Mouse (Mus musculus) midbrain, embryonic 16.5 days (tissue): ENCODE data around the gene Cmya5. TPM values are rescaled to one million over a fixed set of nuclear protein-coding genes. Genes with fewer than 3 reads are reported as not detected.

Experiments
- ATAC-seq: fragments of 200-750 bp; cut with Nextera tagmentation; 2 replicates; pipeline ENCODE4 v1.8.0; 2017; ENCODE audit warnings: moderate TSS enrichment
- H3K27ac ChIP-seq: fragments of 300-500 bp; sonication (generic); 2 replicates; pipeline ENCODE4 v1.5.1; 2014; ENCODE audit warnings: mild to moderate bottlenecking, low read length, mixed read lengths
- H3K27me3 ChIP-seq: fragments of 300-500 bp; sonication (generic); 2 replicates; pipeline ENCODE4 v1.6.1; 2014; ENCODE audit warnings: low read depth, low read length, mixed read lengths; ENCODE audit not compliant: control insufficient read depth, insufficient read depth
- H3K36me3 ChIP-seq: fragments of 300-500 bp; sonication (generic); 2 replicates; pipeline ENCODE4 v1.6.1; 2014; ENCODE audit warnings: mild to moderate bottlenecking, low read length, moderate library complexity, mixed read lengths; ENCODE audit not compliant: control insufficient read depth, insufficient read depth
- H3K4me1 ChIP-seq: fragments of 300-500 bp; sonication (generic); 2 replicates; pipeline ENCODE4 v1.6.1; 2014; ENCODE audit warnings: mild to moderate bottlenecking, low read length, mixed read lengths; ENCODE audit not compliant: control insufficient read depth, insufficient read depth
- H3K4me2 ChIP-seq: fragments of 300-500 bp; sonication (generic); 2 replicates; pipeline ENCODE4 v1.6.1; 2014; ENCODE audit warnings: mild to moderate bottlenecking, low read length, mixed read lengths
- H3K4me3 ChIP-seq: fragments of 300-500 bp; sonication (generic); 2 replicates; pipeline ENCODE4 v1.5.1; 2014; ENCODE audit warnings: low read depth, mild to moderate bottlenecking, low read length, moderate library complexity, mixed read lengths
- H3K9ac ChIP-seq: fragments of 300-500 bp; sonication (generic); 2 replicates; pipeline ENCODE4 v1.6.1; 2014; ENCODE audit warnings: low read depth, low read length, mixed read lengths
- H3K9me3 ChIP-seq: fragments of 300-500 bp; sonication (generic); replicated peaks from 2 replicates; pipeline ENCODE4 v1.6.1; 2014; ENCODE audit warnings: mild to moderate bottlenecking, low read length, mixed read lengths; ENCODE audit not compliant: control insufficient read depth, poor library complexity, severe bottlenecking
- WGBS: fragments of 180-500 bp; shearing (Covaris S2); extraction: QIAGEN DNeasy Blood & Tissue Kit; methylation state at CpG from one replicate; pipeline ENCODE4 v1.1.7; 2014; 5-methylcytosine and 5-hydroxymethylcytosine counted together
- polyA plus RNA-seq: library from polyadenylated mRNA; unstranded; fragments of >200 nt; fragmentation: Nextera tagmentation; extraction: Ambion mirVana; gene quantifications from 2 replicates; pipeline ENCODE4 v1.2.1, GENCODE M21; 2015

Gene Cmya5
- polyA plus RNA-seq, 1 experiment from 2014 or later, result 0.15 TPM

DNA sequence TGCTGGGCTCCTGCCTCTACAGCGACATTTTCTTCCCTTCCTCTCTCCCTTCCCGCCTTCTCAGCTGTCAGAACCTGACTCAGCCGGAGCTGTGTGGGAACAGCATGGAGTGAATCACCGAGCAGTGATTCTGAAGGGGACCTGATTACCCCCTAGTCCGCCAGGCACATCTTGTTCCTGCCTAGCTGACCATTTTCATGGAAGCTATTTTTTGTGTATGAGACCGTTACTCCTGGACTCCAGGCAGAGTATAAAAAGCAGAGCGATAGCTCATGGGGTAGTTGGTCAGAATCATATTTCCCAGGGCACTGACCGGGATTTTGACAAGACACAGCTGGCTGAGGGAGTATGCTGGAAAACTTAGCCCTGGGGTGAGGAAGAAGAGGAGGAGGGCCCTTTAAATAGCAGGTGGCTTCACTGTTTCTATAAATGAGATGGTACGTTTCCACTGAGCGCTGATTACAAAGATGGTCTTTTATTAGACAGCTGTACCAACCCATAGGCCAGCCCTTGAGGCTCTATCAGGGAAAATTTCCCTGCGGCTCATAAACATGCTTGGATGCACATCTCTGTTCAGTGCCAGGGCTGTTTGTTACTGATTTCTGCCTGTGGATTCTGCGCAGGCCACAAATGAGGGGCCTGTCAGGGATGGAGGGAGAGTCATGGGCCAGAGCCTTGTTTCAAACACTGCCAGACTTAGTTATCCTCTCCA lies 143.7 kb downstream of the Cmya5 start:
- WGBS, result 76% methylated on average over 12 of the region's 12 CpGs
- ATAC-seq, result no peak

DNA sequence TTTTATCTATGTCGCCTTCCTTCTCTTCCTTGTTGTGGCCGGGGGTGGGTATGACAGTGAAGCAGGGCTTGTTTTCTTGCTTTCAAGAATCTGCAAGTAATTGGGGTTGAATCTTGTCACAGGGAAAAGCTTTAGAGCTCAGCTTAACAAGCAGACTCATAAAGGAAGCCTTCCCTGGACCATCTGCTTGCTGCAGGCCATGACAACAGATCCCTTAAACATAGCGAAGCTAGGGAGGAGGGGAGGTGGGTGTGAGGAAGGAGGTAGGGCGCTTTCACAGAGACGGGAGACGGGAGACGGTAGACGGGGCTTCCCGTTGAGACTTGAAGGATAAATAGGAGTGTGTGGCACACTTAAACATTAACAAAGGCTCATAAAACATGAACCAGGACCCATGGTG lies 144.7 kb downstream of the Cmya5 start:
- WGBS, result 77% methylated on average over 9 of the region's 9 CpGs
- no peak overlapping the region for H3K4me3 ChIP-seq
- no peak overlapping the region for H3K27ac ChIP-seq

More for the DNA sequence above, 143.7 kb downstream of the Cmya5 start:
- H3K27ac ChIP-seq, result no peak overlapping the region
- no peak overlapping the region for H3K4me3 ChIP-seq
- H3K9ac ChIP-seq, result no peak overlapping the region
- H3K9me3 ChIP-seq, result no peaks in the 10 kb centered on the region
- H3K27me3 ChIP-seq, result no peaks in the 10 kb centered on the region
- H3K4me2 ChIP-seq, result no peak overlapping the region
- no peaks in the 10 kb centered on the region for H3K36me3 ChIP-seq
- H3K4me1 ChIP-seq, result no peaks in the 10 kb centered on the region

DNA sequence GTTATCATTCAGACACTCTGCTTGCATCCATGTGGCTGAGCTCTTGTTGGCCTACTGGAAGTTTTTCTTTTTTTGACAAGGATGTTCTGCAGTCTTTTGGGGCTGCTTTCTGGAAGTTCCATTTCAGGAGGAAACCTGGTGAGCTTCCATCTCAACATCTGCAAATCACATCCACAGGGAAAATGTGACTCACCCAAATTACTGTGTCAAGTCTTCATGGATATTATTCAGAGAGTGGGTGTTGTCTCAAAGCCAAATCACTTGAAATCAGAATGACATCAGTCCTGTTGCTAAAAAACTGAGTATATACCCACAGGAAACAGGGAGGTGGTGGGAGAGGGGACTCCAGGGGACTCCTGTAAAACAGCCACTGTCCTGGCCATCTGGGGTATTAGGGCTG lies 149.8 kb downstream of the Cmya5 start:
- H3K27me3 ChIP-seq, result no peaks in the 10 kb centered on the region
- H3K27ac ChIP-seq, result no peak overlapping the region
- no peaks in the 10 kb centered on the region for H3K4me1 ChIP-seq
- no peak overlapping the region for H3K4me3 ChIP-seq
- ATAC-seq, result no peak
- H3K36me3 ChIP-seq, result no peaks in the 10 kb centered on the region
- no peak overlapping the region for H3K4me2 ChIP-seq
- no peaks in the 10 kb centered on the region for H3K9me3 ChIP-seq
- H3K9ac ChIP-seq, result no peak overlapping the region

More for the DNA sequence above, 144.7 kb downstream of the Cmya5 start:
- H3K36me3 ChIP-seq, result no peaks in the 10 kb centered on the region
- H3K4me2 ChIP-seq, result no peak overlapping the region
- no peak overlapping the region for H3K9ac ChIP-seq
- no peaks in the 10 kb centered on the region for H3K9me3 ChIP-seq
- H3K27me3 ChIP-seq, result no peaks in the 10 kb centered on the region
- peak; percentile 48; the same call in 1 of the 2 replicates for ATAC-seq
- no peaks in the 10 kb centered on the region for H3K4me1 ChIP-seq

DNA sequence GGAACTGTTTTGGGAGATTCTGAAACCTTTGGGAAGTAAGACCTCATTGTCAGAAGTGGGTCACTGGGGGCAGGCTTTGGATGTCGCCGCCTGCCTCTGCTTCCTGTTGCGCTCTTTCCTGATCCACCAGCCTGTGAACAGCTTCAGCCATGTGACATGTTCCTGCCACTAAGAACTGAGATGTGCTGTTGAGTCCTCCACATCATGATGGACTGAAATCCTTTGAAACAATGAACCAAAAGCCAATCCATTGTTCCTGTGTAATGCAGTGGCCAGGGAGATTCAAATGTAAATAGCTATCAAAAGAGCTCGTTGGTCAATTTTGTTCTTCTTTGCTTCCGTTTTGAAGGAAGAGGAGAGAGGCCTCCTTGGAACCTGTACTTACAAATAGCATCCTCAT lies 151.7 kb downstream of the Cmya5 start:
- Histone ChIP-seq H3K27me3 (no peaks in the 10 kb centered on the region), H3K36me3 (no peaks in the 10 kb centered on the region), H3K4me1 (no peaks in the 10 kb centered on the region), H3K9ac (no peak overlapping the region), H3K4me2 (no peak overlapping the region), H3K9me3 (no peaks in the 10 kb centered on the region), H3K27ac (no peak overlapping the region), H3K4me3 (no peak overlapping the region)
- no peak for ATAC-seq
- WGBS, result 76% methylated on average over 5 of the region's 5 CpGs

Other genes starting within 250 kb of the Cmya5 start
- 32.9 and 39.2 TPM in 2 replicates for gene Tent2, start 47.7 kb upstream of the Cmya5 start, polyA plus RNA-seq
- gene Homer1, start 154.9 kb upstream of the Cmya5 start, polyA plus RNA-seq, result 8.6 and 9.4 TPM in 2 replicates